8 mouse cellular contexts compared by ENCODE assay signal in the genomic region with DNA sequence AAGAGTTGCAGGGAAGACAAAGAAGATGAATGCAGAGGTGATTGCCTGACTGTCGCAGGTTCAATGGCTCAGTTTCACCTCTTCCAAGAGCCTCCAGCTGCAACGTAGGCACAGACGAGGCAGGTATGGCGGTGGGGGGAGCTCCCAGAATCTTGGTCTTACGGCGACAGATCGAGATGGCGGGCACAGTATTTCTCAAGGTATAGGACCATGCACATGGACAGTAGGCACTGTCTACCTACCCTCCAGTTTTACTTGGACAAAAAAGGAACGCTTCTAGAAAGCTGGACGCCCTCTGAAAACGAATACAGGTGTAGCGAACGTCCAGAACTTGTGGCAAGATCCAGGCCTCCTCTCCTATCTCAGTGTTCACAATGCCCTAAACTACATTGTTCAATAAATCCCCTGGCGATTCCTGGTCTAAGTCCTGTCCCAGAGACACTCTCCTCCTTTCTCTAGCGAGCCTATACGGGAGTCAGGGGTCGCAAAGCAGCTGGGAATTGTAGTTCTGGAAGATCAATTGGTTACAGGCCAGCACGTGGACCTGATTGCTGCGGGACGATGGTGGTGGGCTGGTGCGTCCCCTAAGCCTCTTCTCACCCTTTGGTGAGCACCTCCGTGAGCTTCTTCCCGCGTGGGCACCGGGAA. TPM values are rescaled to one million over a fixed set of nuclear protein-coding genes. Genes with fewer than 3 reads are reported as not detected.
DNase-seq lines count a peak whose midpoint lies in the region; ATAC-seq and TF ChIP-seq lines count a peak whose summit lies in the region.

No protein-coding gene starts in this region.

- TF ChIP-seq EP300 in liver, embryonic 14.5 days (IDR thresholded peaks at IDR 0.05; ENCODE audit: low read depth) = no peak

- ATAC-seq in forebrain, embryonic 12.5 days (ENCODE audit: low FRiP score) = peak; percentile 92
- peak; percentile 94 for ATAC-seq in intestine, embryonic 16.5 days
- ATAC-seq in liver, embryonic 14.5 days (ENCODE audit: insufficient read depth) = peak; percentile 84
- ATAC-seq in neural tube, embryonic 12.5 days (ENCODE audit: low FRiP score, low read depth) = peak; percentile 95

- no peaks in the 10 kb centered on the region for H3K9me3 ChIP-seq in forebrain, embryonic 12.5 days
- H3K9me3 ChIP-seq in intestine, embryonic 16.5 days (ENCODE audit: control insufficient read depth, low read length) = no peaks in the 10 kb centered on the region
- no peaks in the 10 kb centered on the region for H3K9me3 ChIP-seq in liver, embryonic 14.5 days (ENCODE audit: control insufficient read depth, low read length)
- H3K9me3 ChIP-seq in neural tube, embryonic 12.5 days = no peaks in the 10 kb centered on the region

- H3K27me3 ChIP-seq in forebrain, embryonic 12.5 days = no peaks in the 10 kb centered on the region
- H3K27me3 ChIP-seq in intestine, embryonic 16.5 days (replicated peaks; ENCODE audit: control insufficient read depth, insufficient read depth, low read length) = no peaks in the 10 kb centered on the region
- no peaks in the 10 kb centered on the region for H3K27me3 ChIP-seq in liver, embryonic 14.5 days (ENCODE audit: control insufficient read depth, insufficient read depth, low read length)
- no peaks in the 10 kb centered on the region for H3K27me3 ChIP-seq in neural tube, embryonic 12.5 days (replicated peaks)

- H3K36me3 ChIP-seq in forebrain, embryonic 12.5 days (replicated peaks) = peaks cover 27% of the 10 kb centered on the region
- peaks cover 11% of the 10 kb centered on the region for H3K36me3 ChIP-seq in intestine, embryonic 16.5 days (ENCODE audit: control insufficient read depth, insufficient read depth, low read length)
- H3K36me3 ChIP-seq in liver, embryonic 14.5 days (replicated peaks; ENCODE audit: control insufficient read depth, insufficient read depth, low read depth) = peaks cover 5% of the 10 kb centered on the region
- H3K36me3 ChIP-seq in neural tube, embryonic 12.5 days = peaks cover 25% of the 10 kb centered on the region

- peak overlapping the region; percentile 62 for H3K4me3 ChIP-seq in forebrain, embryonic 12.5 days (replicated peaks)
- H3K4me3 ChIP-seq in intestine, embryonic 16.5 days (ENCODE audit: low read length) = peak overlapping the region; percentile 82
- H3K4me3 ChIP-seq in liver, embryonic 14.5 days (ENCODE audit: insufficient read depth in 1 of 2, low read depth in 2 of 2, low read length in 2 of 2) = peak overlapping the region; percentile 73 to 74
- peak overlapping the region; percentile 84 for H3K4me3 ChIP-seq in neural tube, embryonic 12.5 days

- peak overlapping the region; percentile 69 for H3K9ac ChIP-seq in forebrain, embryonic 12.5 days
- H3K9ac ChIP-seq in intestine, embryonic 16.5 days (ENCODE audit: low read depth, low read length) = peak overlapping the region; percentile 91
- H3K9ac ChIP-seq in liver, embryonic 14.5 days (replicated peaks) = peak overlapping the region; percentile 68
- peak overlapping the region; percentile 54 for H3K9ac ChIP-seq in neural tube, embryonic 12.5 days

- no peak for TF ChIP-seq CTCF in liver, embryonic 14.5 days (IDR thresholded peaks at IDR 0.05; ENCODE audit: low read depth)

- H3K27ac ChIP-seq in forebrain, embryonic 12.5 days = peak overlapping the region; percentile 70
- peak overlapping the region; percentile 69 for H3K27ac ChIP-seq in intestine, embryonic 16.5 days (ENCODE audit: low read length)
- H3K27ac ChIP-seq in liver, embryonic 14.5 days = peak overlapping the region; percentile 57
- no peak overlapping the region for H3K27ac ChIP-seq in neural tube, embryonic 12.5 days

- peak; percentile 84 for DNase-seq in layer of hippocampus, adult 11-12 months (ENCODE audit: low spot score)
- no peak for DNase-seq in layer of hippocampus, adult 8-10 months (ENCODE audit: low spot score in 2 of 2)
- DNase-seq in brain, adult 2 months (ENCODE audit: low read depth, low spot score) = peak; percentile 96
- DNase-seq in liver, embryonic 14.5 days (ENCODE audit: low read depth in 3 of 3, low spot score in 3 of 3) = peak; percentile 59 to 74 (median 61)
- no peak for DNase-seq in c-Kit-positive CD71-positive TER-119-positive erythroid progenitor cells, embryonic 14.5 days (ENCODE audit: low spot score)

- H3K4me2 ChIP-seq in forebrain, embryonic 12.5 days = peak overlapping the region; percentile 64
- H3K4me2 ChIP-seq in intestine, embryonic 16.5 days (ENCODE audit: low read depth, low read length) = peak overlapping the region; percentile 64
- peak overlapping the region; percentile 94 for H3K4me2 ChIP-seq in liver, embryonic 14.5 days (ENCODE audit: low read depth)
- H3K4me2 ChIP-seq in neural tube, embryonic 12.5 days (replicated peaks) = peak overlapping the region; percentile 71

- H3K4me1 ChIP-seq in forebrain, embryonic 12.5 days = peaks cover 14% of the 10 kb centered on the region
- peaks cover 9% of the 10 kb centered on the region for H3K4me1 ChIP-seq in intestine, embryonic 16.5 days (ENCODE audit: control insufficient read depth, insufficient read depth, low read length)
- H3K4me1 ChIP-seq in liver, embryonic 14.5 days (replicated peaks; ENCODE audit: control insufficient read depth in 2 of 2, insufficient read depth in 2 of 2, low read length in 1 of 2) = peaks cover 5 to 6% of the 10 kb centered on the region in 2 experiments; a peak in 3 of 4 replicates
- H3K4me1 ChIP-seq in neural tube, embryonic 12.5 days = peaks cover 7% of the 10 kb centered on the region

- 2% methylated on average over 25 of the region's 25 CpGs for WGBS in forebrain, embryonic 12.5 days
- 2% methylated on average over 25 of the region's 25 CpGs for WGBS in intestine, embryonic 16.5 days
- WGBS in liver, embryonic 14.5 days (ENCODE audit: insufficient replicate concordance) = 3% methylated on average over 25 of the region's 25 CpGs
- WGBS in neural tube, embryonic 12.5 days = 4% methylated on average over 25 of the region's 25 CpGs

RNA-seq across cellular contexts. Expression of gene Clpp, which starts 0.5 kb away (rescaled TPM):
- 10 to 100 TPM; 60.9 to 70.6 (median 66.6) TPM for total RNA-seq in layer of hippocampus, adult 8-10 months (2022)
- polyA plus RNA-seq in forebrain, embryonic 12.5 days (2016; fragmentation: Nextera tagmentation; extraction: Ambion mirVana) = 129 and 141 TPM in 2 replicates
- 157 and 174 TPM in 2 replicates for polyA plus RNA-seq in intestine, embryonic 16.5 days (2015; fragmentation: Nextera tagmentation; extraction: Ambion mirVana)
- 63.9 and 71.2 TPM in 2 replicates for polyA plus RNA-seq in liver, embryonic 14.5 days (2012; rRNA removed)
- 79.3 and 81.0 TPM in 2 replicates for polyA plus RNA-seq in liver, embryonic 14.5 days (2014; fragmentation: Nextera tagmentation; extraction: Ambion mirVana)
- 134 and 152 TPM in 2 replicates for polyA plus RNA-seq in neural tube, embryonic 12.5 days (2016; fragmentation: Nextera tagmentation; extraction: Ambion mirVana)

RNA-seq across cellular contexts. Expression of gene Alkbh7, which starts 7.5 kb away (rescaled TPM):
- total RNA-seq in layer of hippocampus, adult 8-10 months (2022) = 10 to 100 TPM; 24.3 to 29.5 (median 25.4) TPM
- 30.0 and 34.9 TPM in 2 replicates for polyA plus RNA-seq in forebrain, embryonic 12.5 days (2016; fragmentation: Nextera tagmentation; extraction: Ambion mirVana)
- polyA plus RNA-seq in intestine, embryonic 16.5 days (2015; fragmentation: Nextera tagmentation; extraction: Ambion mirVana) = 41.7 and 43.7 TPM in 2 replicates
- 12.0 and 12.1 TPM in 2 replicates for polyA plus RNA-seq in liver, embryonic 14.5 days (2012; rRNA removed)
- 15.4 and 19.4 TPM in 2 replicates for polyA plus RNA-seq in liver, embryonic 14.5 days (2014; fragmentation: Nextera tagmentation; extraction: Ambion mirVana)
- polyA plus RNA-seq in neural tube, embryonic 12.5 days (2016; fragmentation: Nextera tagmentation; extraction: Ambion mirVana) = 38.0 and 38.2 TPM in 2 replicates

RNA-seq across cellular contexts. Expression of gene Acer1, which starts 7.7 kb away (rescaled TPM):
- not detected for total RNA-seq in layer of hippocampus, adult 8-10 months (2022)
- not detected in 2 replicates for polyA plus RNA-seq in forebrain, embryonic 12.5 days (2016; fragmentation: Nextera tagmentation; extraction: Ambion mirVana)
- polyA plus RNA-seq in intestine, embryonic 16.5 days (2015; fragmentation: Nextera tagmentation; extraction: Ambion mirVana) = 0.65 and 0.88 TPM in 2 replicates
- not detected in 2 replicates for polyA plus RNA-seq in liver, embryonic 14.5 days (2012; rRNA removed)
- not detected in 2 replicates for polyA plus RNA-seq in liver, embryonic 14.5 days (2014; fragmentation: Nextera tagmentation; extraction: Ambion mirVana)
- polyA plus RNA-seq in neural tube, embryonic 12.5 days (2016; fragmentation: Nextera tagmentation; extraction: Ambion mirVana) = not detected in 2 replicates

RNA-seq across cellular contexts. Expression of gene Pspn, which starts 10.2 kb away (rescaled TPM):
- total RNA-seq in layer of hippocampus, adult 8-10 months (2022) = under 1 TPM in 1 of 4 experiments, not detected in 3; 0.82 TPM
- polyA plus RNA-seq in forebrain, embryonic 12.5 days (2016; fragmentation: Nextera tagmentation; extraction: Ambion mirVana) = 0.61 TPM in 1 of 2 replicates, not detected in the other
- 0.44 TPM in 1 of 2 replicates, not detected in the other for polyA plus RNA-seq in intestine, embryonic 16.5 days (2015; fragmentation: Nextera tagmentation; extraction: Ambion mirVana)
- not detected in 2 replicates for polyA plus RNA-seq in liver, embryonic 14.5 days (2012; rRNA removed)
- not detected in 2 replicates for polyA plus RNA-seq in liver, embryonic 14.5 days (2014; fragmentation: Nextera tagmentation; extraction: Ambion mirVana)
- not detected in 2 replicates for polyA plus RNA-seq in neural tube, embryonic 12.5 days (2016; fragmentation: Nextera tagmentation; extraction: Ambion mirVana)

RNA-seq across cellular contexts. Expression of gene Gtf2f1, which starts 21.5 kb away (rescaled TPM):
- 10 to 100 TPM; 57.0 to 64.0 (median 61.5) TPM for total RNA-seq in layer of hippocampus, adult 8-10 months (2022)
- polyA plus RNA-seq in forebrain, embryonic 12.5 days (2016; fragmentation: Nextera tagmentation; extraction: Ambion mirVana) = 80.9 and 81.8 TPM in 2 replicates
- 57.9 and 60.9 TPM in 2 replicates for polyA plus RNA-seq in intestine, embryonic 16.5 days (2015; fragmentation: Nextera tagmentation; extraction: Ambion mirVana)
- polyA plus RNA-seq in liver, embryonic 14.5 days (2012; rRNA removed) = 31.6 and 56.5 TPM in 2 replicates
- polyA plus RNA-seq in liver, embryonic 14.5 days (2014; fragmentation: Nextera tagmentation; extraction: Ambion mirVana) = 47.3 and 51.3 TPM in 2 replicates
- polyA plus RNA-seq in neural tube, embryonic 12.5 days (2016; fragmentation: Nextera tagmentation; extraction: Ambion mirVana) = 71.2 and 76.7 TPM in 2 replicates

Comparison
In these comparisons a context has a peak if more than half of its experiments do, and no peak if none do; other contexts are left out.
1. DNase-seq: peak in layer of hippocampus, adult 11-12 months (single experiment), brain, adult 2 months (single experiment) and liver, embryonic 14.5 days (3 of 3); none in layer of hippocampus, adult 8-10 months (0 of 2) and c-Kit-positive CD71-positive TER-119-positive erythroid progenitor cells, embryonic 14.5 days (single experiment).
2. Peak in every context shown above with its lines, with median percentiles within 50 percentile points of each other: ATAC-seq, H3K4me2 ChIP-seq, H3K4me3 ChIP-seq and H3K9ac ChIP-seq.